Mouse (Mus musculus): ENCODE data around the gene Zfp984. TPM values are rescaled to one million over a fixed set of nuclear protein-coding genes. Genes with fewer than 3 reads are reported as not detected.
"Not testable (repeated sequence)": the region's sequence is repeated elsewhere in the genome, so short reads cannot be mapped to it uniquely, and the experiment has no call there.

The Zfp984 gene
- 1 to 10 TPM; 2.8 to 3.1 TPM for total RNA-seq (2021)
- long read RNA-seq, experiment 1, partial matches to known transcripts = 0 of 2 reads
- long read RNA-seq, experiment 1, other reads (novel, unspliced or antisense) = 2 of 2 reads
- long read RNA-seq, experiment 2, partial matches to known transcripts = 0 of 3 reads
- long read RNA-seq, experiment 2, other reads (novel, unspliced or antisense) = 3 of 3 reads

DNA sequence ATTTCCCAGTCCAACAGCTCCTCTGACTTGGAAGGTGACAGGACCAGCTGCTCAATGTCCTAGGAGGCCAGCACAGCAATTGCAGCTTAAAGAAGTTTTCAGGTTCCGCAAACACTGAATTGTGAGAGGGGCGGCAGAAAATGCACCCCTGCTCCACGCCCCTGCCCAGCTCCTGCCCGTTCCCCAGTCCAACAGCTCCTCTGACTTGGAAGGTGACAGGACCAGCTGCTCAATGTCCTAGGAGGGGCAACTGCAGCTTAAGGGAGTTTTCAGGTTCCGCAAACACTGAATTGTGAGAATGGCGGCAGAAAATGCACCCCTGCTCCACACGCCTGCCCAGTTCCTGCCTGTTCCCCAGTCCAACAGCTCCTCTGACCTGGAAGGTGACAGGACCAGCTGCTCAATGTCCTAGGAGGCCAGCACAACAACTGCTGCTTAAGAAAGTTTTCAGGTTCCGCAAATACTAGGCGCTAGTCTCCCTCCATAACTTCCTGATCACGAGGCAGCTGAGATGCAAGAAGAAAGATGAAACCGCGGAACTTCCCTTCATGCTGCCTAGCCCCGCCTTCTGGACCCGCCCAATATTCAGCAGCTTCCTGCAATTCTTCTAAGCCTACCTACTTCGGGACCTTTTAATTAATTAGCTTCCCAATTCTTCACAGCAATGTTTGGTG lies at the start of gene Zfp984:
Gene Zfp984, minus strand, starts transcription at position 497 of the 674 bp plus-strand sequence.
- DNase-seq (ENCODE audit: low spot score in 2 of 2) = not testable (repeated sequence)

DNA sequence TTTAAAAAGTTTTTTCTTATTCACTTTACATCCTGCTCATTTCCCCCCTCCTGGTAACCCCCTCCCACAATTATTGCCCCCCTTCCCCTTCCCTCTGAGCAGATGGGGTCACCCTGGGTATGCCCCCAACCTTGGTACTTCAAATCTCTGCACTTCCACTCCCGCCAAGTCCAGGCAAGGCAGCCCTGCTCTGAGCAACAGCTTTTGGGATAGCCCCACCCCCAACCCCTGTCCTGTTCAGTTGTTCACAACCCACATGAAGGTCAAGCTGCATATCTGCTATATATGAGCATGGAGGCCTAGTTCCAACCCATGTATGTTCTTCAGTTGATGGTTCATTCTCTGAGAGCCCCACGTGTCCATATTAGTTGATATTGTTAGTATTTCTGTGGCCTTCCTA lies 41.2 kb upstream of the Zfp984 start:
- no peak for DNase-seq (ENCODE audit: low spot score in 2 of 2)

DNA sequence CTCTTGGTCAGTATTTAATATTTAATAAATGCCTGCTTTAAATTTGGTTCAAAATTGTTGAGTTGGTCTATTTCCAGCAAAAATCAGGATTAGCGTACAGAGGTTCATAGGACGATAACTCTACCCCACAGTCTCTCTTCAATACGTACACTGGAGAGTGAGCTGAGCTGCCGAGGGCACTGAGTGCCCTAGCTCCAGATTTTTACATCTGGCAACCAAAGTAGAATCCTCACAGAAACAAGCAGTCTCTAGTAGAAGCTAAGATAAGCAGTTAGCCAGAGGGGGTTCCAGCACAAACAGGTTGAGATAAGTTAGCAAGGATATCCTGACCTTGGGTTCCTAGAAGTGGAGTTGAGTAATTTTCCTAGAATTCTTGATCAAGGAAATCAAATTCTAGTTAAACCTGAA lies 39.0 kb upstream of the Zfp984 start:
- no peak for DNase-seq (ENCODE audit: low spot score in 2 of 2)

- DNase-seq (ENCODE audit: low spot score in 2 of 2) = peak; percentile 65 to 93
Measured at GRCm38 (mm10) chr4:147847614-147848583, 38.3 kb upstream of the Zfp984 start, which contains the start of gene Zfp933. TSS of gene Zfp933 (minus strand) at chr4:147848366.

- no peak for DNase-seq (ENCODE audit: low spot score in 2 of 2)
Measured at GRCm38 (mm10) chr4:147842871-147843270, 33.3 kb upstream of the Zfp984 start.

DNA sequence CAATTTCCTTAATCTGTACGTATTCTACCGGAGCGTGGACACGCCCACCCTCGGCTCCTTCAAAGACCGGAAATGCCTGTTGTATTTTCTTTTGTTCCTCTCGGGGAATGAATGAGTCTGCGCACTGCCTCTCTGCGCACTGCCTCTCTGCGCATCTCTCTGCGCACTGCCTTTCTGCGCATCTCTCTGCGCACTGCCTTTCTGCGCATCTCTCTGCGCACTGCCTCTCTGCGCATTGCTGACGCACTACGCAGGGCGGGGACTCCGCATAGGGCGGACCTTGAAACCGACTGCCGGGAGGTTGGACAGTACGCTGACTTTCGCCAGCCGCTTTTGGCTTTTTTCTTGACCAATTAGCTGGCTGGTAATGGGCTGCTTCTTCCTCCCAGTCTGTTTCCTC lies 29.7 kb upstream of the Zfp984 start:
- DNase-seq (ENCODE audit: low spot score in 2 of 2) = peak in 1 of 2 experiments; percentile 35

DNA sequence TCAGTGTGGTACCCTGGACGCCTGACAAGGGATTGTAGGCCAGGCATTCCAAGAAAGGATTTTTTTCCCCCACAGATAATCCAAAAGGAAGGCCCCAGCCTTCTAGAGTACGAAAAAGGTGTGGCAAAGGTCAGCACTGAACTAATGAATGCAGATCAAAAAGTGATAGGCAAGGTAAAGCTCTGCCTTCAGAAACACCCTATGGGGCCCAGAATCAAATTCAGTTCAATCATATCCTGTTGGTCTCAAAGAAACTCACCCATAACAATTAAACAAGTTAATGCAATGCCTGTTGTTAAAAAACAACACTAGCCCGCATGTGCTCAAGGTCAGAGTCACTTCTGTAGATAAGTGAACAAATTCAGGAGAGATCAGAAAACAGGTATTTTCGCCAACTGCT lies 14.8 kb upstream of the Zfp984 start:
- DNase-seq (ENCODE audit: low spot score in 2 of 2) = no peak

- not testable (repeated sequence) for DNase-seq (ENCODE audit: low spot score in 2 of 2)
Measured at GRCm38 (mm10) chr4:147821414-147821813, 11.8 kb upstream of the Zfp984 start.

DNA sequence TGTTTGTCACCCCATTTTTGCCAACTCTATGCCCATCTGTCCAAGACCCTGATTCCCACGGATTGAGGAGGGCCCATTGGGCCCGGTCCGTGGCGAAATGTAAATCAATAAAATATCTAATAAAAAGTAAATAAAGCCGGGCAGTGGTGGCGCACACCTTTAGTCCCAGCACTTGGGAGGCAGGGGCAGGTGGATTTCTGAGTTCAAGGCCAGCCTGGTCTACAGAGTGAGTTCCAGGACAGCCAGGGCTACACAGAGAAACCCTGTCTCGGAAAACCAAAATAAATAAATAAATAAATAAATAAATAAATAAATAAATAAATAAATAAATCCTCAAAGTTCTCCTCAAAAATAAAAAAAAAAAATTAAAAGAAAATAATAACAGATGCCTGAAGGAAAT lies 10.1 kb upstream of the Zfp984 start:
- not testable (repeated sequence) for DNase-seq (ENCODE audit: low spot score in 2 of 2)

DNA sequence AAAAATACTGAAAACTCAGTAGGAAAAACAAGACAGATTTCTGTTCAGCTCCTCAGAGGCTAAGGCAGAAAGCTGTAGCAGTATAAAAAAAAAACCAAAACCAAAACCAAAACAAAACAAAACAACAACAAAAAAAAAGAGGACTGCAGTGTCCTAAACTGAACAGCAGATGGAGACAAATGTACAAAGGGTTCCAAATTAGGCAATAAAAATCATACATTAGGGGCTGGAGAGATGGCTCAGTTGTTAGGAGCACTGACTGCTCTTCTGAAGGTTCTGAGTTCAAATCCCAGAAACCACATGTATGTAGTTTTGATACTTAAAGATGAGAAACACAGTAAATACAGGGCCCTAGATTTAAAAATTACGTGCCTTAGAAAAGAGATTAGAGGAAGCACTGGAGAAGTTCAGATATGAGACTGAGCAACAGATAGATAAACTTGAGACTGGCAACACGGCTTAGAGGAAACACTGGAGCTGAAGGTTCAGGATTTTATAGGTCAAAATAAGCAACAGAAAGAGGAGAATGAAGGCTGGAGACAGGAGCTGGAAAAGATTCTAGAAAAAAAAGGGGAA lies 5.1 kb upstream of the Zfp984 start:
- DNase-seq (ENCODE audit: low spot score in 2 of 2) = no peak

DNA sequence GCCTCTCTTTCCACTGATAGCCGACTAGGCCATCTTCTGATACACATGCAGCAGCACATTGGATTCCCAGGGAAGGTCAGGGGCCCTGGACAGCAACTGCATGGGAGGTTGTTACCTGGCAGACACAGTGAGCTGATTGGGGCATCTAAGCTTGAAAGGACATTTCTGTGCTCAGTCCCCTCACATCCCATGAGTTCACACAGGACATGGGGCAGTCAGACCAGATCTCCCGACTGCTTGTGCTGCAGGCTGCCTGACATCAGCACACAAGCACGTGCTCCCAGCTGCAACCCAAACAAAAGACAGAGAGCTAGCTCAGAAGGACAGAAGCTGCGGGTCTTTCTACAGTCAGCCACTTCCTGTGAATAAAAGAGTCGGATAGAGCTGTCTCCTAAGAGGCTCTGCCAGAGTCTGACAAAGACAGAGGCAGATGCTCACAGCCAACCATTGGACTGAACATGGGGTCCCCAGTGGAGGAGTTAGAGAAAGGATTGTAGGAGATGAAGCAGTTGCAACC lies 3.7 kb upstream of the Zfp984 start:
- no peak for DNase-seq (ENCODE audit: low spot score in 2 of 2)

GRCm38 (mm10) chr4:147809966-147810304 lies 347 bp upstream of the Zfp984 start:
- not testable (repeated sequence) for DNase-seq (ENCODE audit: low spot score in 2 of 2)

GRCm38 (mm10) chr4:147808483-147808882 lies 1.1 kb downstream of the Zfp984 start:
- not testable (repeated sequence) for DNase-seq (ENCODE audit: low spot score in 2 of 2)

DNA sequence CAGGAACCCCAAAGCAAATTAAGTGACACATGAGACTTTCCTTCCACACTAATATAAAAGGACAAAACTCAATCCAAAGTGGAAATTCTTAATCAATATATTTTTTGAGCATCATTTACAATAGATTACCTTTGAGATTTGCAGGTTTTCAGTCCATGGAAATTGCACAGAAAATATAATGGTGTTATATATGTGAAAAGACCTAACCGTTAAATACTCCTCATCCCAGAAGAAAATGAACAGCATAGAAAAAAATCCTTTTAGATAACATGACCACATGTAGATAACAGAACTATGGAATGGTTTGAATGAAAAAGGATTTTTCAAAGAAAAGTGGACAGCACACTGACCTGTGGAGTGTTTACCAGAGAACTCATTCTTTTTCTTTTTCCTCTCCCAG lies 14.3 kb downstream of the Zfp984 start:
- DNase-seq (ENCODE audit: low spot score in 2 of 2) = not testable (repeated sequence)

DNA sequence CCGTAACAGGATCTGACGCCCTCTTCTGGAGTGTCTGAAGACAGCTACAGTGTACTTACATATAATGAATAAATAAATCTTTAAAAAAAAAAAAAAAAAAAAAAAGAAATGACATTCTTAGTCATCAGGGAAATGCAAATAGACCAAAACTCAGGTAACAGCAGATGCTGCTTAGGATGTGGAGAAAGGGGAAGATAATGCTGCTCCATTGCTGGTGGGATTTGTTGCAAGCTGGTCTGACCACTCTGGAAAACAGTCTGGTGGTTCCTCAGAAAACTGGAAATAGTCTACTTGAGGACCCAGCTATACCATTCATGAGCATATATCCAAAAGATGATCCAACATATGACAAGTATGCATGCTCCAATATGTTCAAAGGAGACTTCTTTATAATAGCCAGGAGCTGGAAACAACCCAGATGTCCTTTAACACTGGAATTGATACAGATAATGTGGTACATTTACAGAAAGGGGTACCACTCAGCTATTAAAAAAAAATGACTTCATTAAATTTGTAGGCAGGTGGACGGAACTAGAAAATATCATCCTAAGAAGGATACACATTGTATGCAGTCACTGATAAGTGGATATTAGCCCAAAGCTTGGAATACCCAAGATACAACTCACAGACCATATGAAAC lies 15.4 kb downstream of the Zfp984 start:
- DNase-seq (ENCODE audit: low spot score in 2 of 2) = not testable (repeated sequence)

- DNase-seq (ENCODE audit: low spot score in 2 of 2) = not testable (repeated sequence)
Measured at GRCm38 (mm10) chr4:147793390-147793916, 16.1 kb downstream of the Zfp984 start.

- DNase-seq (ENCODE audit: low spot score in 2 of 2) = not testable (repeated sequence)
Measured at GRCm38 (mm10) chr4:147791729-147792128, 17.9 kb downstream of the Zfp984 start.

DNA sequence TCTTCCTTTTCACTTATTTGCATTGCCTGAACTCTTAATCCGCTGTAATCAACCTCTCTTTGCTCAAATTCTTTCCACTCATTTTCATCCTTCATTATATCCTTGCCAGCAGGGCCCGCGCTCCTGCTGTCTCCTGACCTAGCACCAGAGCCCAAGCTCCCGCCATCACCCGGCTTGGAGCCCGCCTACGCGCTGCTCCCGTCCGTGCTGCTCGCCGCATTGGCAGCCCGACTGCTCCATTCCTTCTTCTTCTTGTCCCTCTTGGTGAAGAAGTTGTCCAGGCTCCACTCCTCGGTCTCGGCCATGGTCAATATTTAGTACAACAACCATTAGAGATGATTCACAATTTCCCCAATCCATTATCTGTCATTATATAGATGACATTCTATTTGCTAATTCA lies 63.3 kb downstream of the Zfp984 start:
- DNase-seq (ENCODE audit: low spot score in 2 of 2) = not testable (repeated sequence)

- not testable (repeated sequence) for DNase-seq (ENCODE audit: low spot score in 2 of 2)
Measured at GRCm38 (mm10) chr4:147738636-147739369, 70.8 kb downstream of the Zfp984 start.
